Comparison of ENCODE assay signal across 20 mouse cellular contexts in genomic region chr7:134162886-134163285, GRCm38 (mm10).
DNase-seq lines count a peak whose midpoint lies in the region; ATAC-seq and TF ChIP-seq lines count a peak whose summit lies in the region.
"Had no signal": no experiment of that assay in that cellular context is flagged by ENCODE, and none has a peak within 500 bp of the region (broad histone marks: within the 10 kb centered on the region; RNA-seq: fewer than 3 reads in every experiment).

No protein-coding gene starts in this region.

- no peak for TF ChIP-seq CTCF in heart, adult 2 months (IDR thresholded peaks at IDR 0.05)
- TF ChIP-seq CTCF in lung, adult 2 months (IDR thresholded peaks at IDR 0.05; ENCODE audit: insufficient read depth, low read length), result no peak

- H3K27ac ChIP-seq in heart, embryonic 14.5 days (replicated peaks in 1 of 2; ENCODE audit: control insufficient read depth in 1 of 2, insufficient read depth in 1 of 2, low read depth in 2 of 2, low read length in 2 of 2), result no peak overlapping the region
- H3K27ac ChIP-seq in heart, adult 2 months, result no peak overlapping the region
- no peak overlapping the region for H3K27ac ChIP-seq in kidney, embryonic 15.5 days
- no peak overlapping the region; the same call in 1 of the 2 replicates for H3K27ac ChIP-seq in lung, embryonic 16.5 days (ENCODE audit: low read length)
- H3K27ac ChIP-seq: embryonic facial prominence, embryonic 15.5 days; hindbrain, postnatal 0 days; limb, embryonic 13.5 days; macrophage; stomach, embryonic 15.5 days had no signal

- no peak overlapping the region for H3K9ac ChIP-seq in heart, embryonic 14.5 days (ENCODE audit: low read length)
- no peak overlapping the region for H3K9ac ChIP-seq in heart, adult 2 months (ENCODE audit: low read depth, low read length)
- no peak overlapping the region for H3K9ac ChIP-seq in kidney, embryonic 15.5 days
- H3K9ac ChIP-seq in lung, embryonic 16.5 days (ENCODE audit: low read length), result no peak overlapping the region
- H3K9ac ChIP-seq: embryonic facial prominence, embryonic 15.5 days; limb, embryonic 13.5 days; stomach, embryonic 15.5 days had no signal

- 40% methylated on average over 6 of the region's 6 CpGs for WGBS in heart, embryonic 14.5 days
- 46% methylated on average over 6 of the region's 6 CpGs for WGBS in heart, adult 2 months
- 53% methylated on average over 6 of the region's 6 CpGs for WGBS in kidney, embryonic 15.5 days
- WGBS in lung, embryonic 16.5 days, result 33% methylated on average over 6 of the region's 6 CpGs
- 42% methylated on average over 6 of the region's 6 CpGs for WGBS in lung, adult 2 months

- peaks cover 3 to 5% of the 10 kb centered on the region in 2 experiments; a peak in 2 of 4 replicates for H3K4me1 ChIP-seq in heart, embryonic 14.5 days (ENCODE audit: control insufficient read depth in 2 of 2, insufficient read depth in 2 of 2, low read length in 2 of 2)
- H3K4me1 ChIP-seq in heart, adult 2 months (ENCODE audit: control insufficient read depth, insufficient read depth, low read length), result no peaks in the 10 kb centered on the region; the same call in none of the 2 replicates
- H3K4me1 ChIP-seq in kidney, embryonic 15.5 days, result 0 out of 2 replicates have a peak, but pooled peaks cover 5% of the 10 kb centered on the region
- H3K4me1 ChIP-seq in lung, embryonic 16.5 days (replicated peaks; ENCODE audit: control insufficient read depth, insufficient read depth, low read length), result peaks cover 19% of the 10 kb centered on the region
- H3K4me1 ChIP-seq in lung, adult 2 months (ENCODE audit: control insufficient read depth, insufficient read depth, low read length), result no peaks in the 10 kb centered on the region
- H3K4me1 ChIP-seq: embryonic facial prominence, embryonic 15.5 days; limb, embryonic 13.5 days; stomach, embryonic 15.5 days had no signal

- 0 out of 2 replicates have a peak, but pooled peaks have one; percentile 54 for ATAC-seq in heart, embryonic 14.5 days (ENCODE audit: insufficient number of reproducible peaks, insufficient read depth, low FRiP score, low read depth)
- ATAC-seq in kidney, embryonic 15.5 days (replicated peaks; ENCODE audit: low FRiP score), result no peak
- peak; percentile 71 for ATAC-seq in lung, embryonic 16.5 days (ENCODE audit: low read depth)
- ATAC-seq: forebrain, embryonic 16.5 days; hindbrain, postnatal 0 days; intestine, embryonic 16.5 days had no signal

- no peaks in the 10 kb centered on the region for H3K9me3 ChIP-seq in heart, embryonic 14.5 days (ENCODE audit: control insufficient read depth, low read length)
- no peaks in the 10 kb centered on the region for H3K9me3 ChIP-seq in kidney, embryonic 15.5 days (replicated peaks)
- no peaks in the 10 kb centered on the region for H3K9me3 ChIP-seq in lung, embryonic 16.5 days (ENCODE audit: control insufficient read depth, low read length)
- H3K9me3 ChIP-seq: embryonic facial prominence, embryonic 15.5 days; limb, embryonic 13.5 days; stomach, embryonic 15.5 days had no signal

- no peak overlapping the region for H3K4me2 ChIP-seq in heart, embryonic 14.5 days (ENCODE audit: low read length)
- no peak overlapping the region for H3K4me2 ChIP-seq in kidney, embryonic 15.5 days
- H3K4me2 ChIP-seq in lung, embryonic 16.5 days (ENCODE audit: low read depth, low read length), result no peak overlapping the region
- H3K4me2 ChIP-seq: embryonic facial prominence, embryonic 15.5 days; limb, embryonic 13.5 days; stomach, embryonic 15.5 days had no signal

- no peak for DNase-seq in heart, adult 2 months
- DNase-seq in kidney, postnatal 4 days, result peak; percentile 36 to 52
- DNase-seq in lung, adult 2 months, result no peak
- DNase-seq in lung, postnatal 4 days, result peak; percentile 36 to 76
- DNase-seq: cerebellum, adult 11 months; cerebellum, adult 9-11 months; gastrocnemius, postnatal 14 days; heart, adult 11 months; layer of hippocampus, adult 9-11 months; thymus, postnatal 25 days had no signal

- no peak for TF ChIP-seq EP300 in heart, adult 2 months (IDR thresholded peaks at IDR 0.05; ENCODE audit: insufficient read depth, low read depth, low read length)

- H3K27me3 ChIP-seq in heart, embryonic 14.5 days (ENCODE audit: control insufficient read depth, insufficient read depth, low read length), result no peaks in the 10 kb centered on the region
- no peaks in the 10 kb centered on the region for H3K27me3 ChIP-seq in heart, adult 2 months (ENCODE audit: control insufficient read depth, insufficient read depth, low read length)
- no peaks in the 10 kb centered on the region for H3K27me3 ChIP-seq in kidney, embryonic 15.5 days
- no peaks in the 10 kb centered on the region for H3K27me3 ChIP-seq in lung, embryonic 16.5 days (ENCODE audit: control insufficient read depth, insufficient read depth, low read depth, low read length)
- H3K27me3 ChIP-seq: embryonic facial prominence, embryonic 15.5 days; limb, embryonic 13.5 days; stomach, embryonic 15.5 days had no signal

- H3K4me3 ChIP-seq in heart, embryonic 14.5 days (ENCODE audit: control insufficient read depth in 1 of 2, insufficient read depth in 1 of 2, low read depth in 1 of 2, low read length in 2 of 2), result no peak overlapping the region
- H3K4me3 ChIP-seq in heart, adult 2 months, result no peak overlapping the region
- no peak overlapping the region for H3K4me3 ChIP-seq in kidney, embryonic 15.5 days (replicated peaks)
- H3K4me3 ChIP-seq in lung, embryonic 16.5 days (ENCODE audit: low read length), result no peak overlapping the region
- no peak overlapping the region for H3K4me3 ChIP-seq in lung, adult 2 months (replicated peaks; ENCODE audit: extremely low read depth, low read depth, low read length)
- H3K4me3 ChIP-seq: embryonic facial prominence, embryonic 15.5 days; limb, embryonic 13.5 days; stomach, embryonic 15.5 days had no signal

- TF ChIP-seq POLR2A in heart, adult 2 months (IDR thresholded peaks at IDR 0.05; ENCODE audit: insufficient read depth, low read depth, low read length), result no peak
- no peak for TF ChIP-seq POLR2A in lung, adult 2 months (IDR thresholded peaks at IDR 0.05; ENCODE audit: borderline replicate concordance, extremely low read depth, low read depth, low read length)

- H3K79me2 ChIP-seq in heart, adult 2 months (replicated peaks; ENCODE audit: control insufficient read depth, insufficient read depth, low read length), result no peaks in the 10 kb centered on the region

- intact Hi-C loops in heart, adult 2 months (cut with DNase I), result no loop called here

- H3K36me3 ChIP-seq in heart, embryonic 14.5 days (ENCODE audit: control insufficient read depth, insufficient read depth, low read length), result no peaks in the 10 kb centered on the region
- no peaks in the 10 kb centered on the region for H3K36me3 ChIP-seq in heart, adult 2 months (ENCODE audit: control insufficient read depth, insufficient read depth, low read length)
- no peaks in the 10 kb centered on the region for H3K36me3 ChIP-seq in kidney, embryonic 15.5 days
- no peaks in the 10 kb centered on the region for H3K36me3 ChIP-seq in lung, embryonic 16.5 days (ENCODE audit: control insufficient read depth, insufficient read depth, low read length)
- H3K36me3 ChIP-seq: embryonic facial prominence, embryonic 15.5 days; limb, embryonic 13.5 days; stomach, embryonic 15.5 days had no signal

Comparison
In these comparisons a context has a peak if more than half of its experiments do, and no peak if none do; other contexts are left out.
1. DNase-seq: peak in kidney, postnatal 4 days (2 of 2) and lung, postnatal 4 days (2 of 2); none in heart, adult 2 months (0 of 2) and lung, adult 2 months (single experiment).